In genomic region chr11:86668169-86668568, GRCm38 (mm10) we compare ENCODE assay signal across 17 mouse cellular contexts.
"Had no signal": no experiment of that assay in that cellular context is flagged by ENCODE, and none has a peak within 500 bp of the region (broad histone marks: within the 10 kb centered on the region; RNA-seq: fewer than 3 reads in every experiment).

No protein-coding gene starts in this region.

- H3K4me2 ChIP-seq: limb, embryonic 12.5 days; limb, embryonic 15.5 days; midbrain, embryonic 13.5 days; neural tube, embryonic 13.5 days had no signal

- ATAC-seq: intestine, postnatal 0 days; midbrain, embryonic 13.5 days; midbrain, embryonic 16.5 days had no signal

- H3K9me3 ChIP-seq: limb, embryonic 12.5 days; limb, embryonic 15.5 days; megakaryocyte, embryonic 14.5 days; midbrain, embryonic 10.5 days; midbrain, embryonic 13.5 days; neural tube, embryonic 13.5 days had no signal

- H3K27ac ChIP-seq: limb, embryonic 12.5 days; limb, embryonic 15.5 days; macrophage; midbrain, embryonic 10.5 days; midbrain, embryonic 13.5 days; neural tube, embryonic 13.5 days had no signal

- H3K4me1 ChIP-seq: limb, embryonic 12.5 days; limb, embryonic 15.5 days; midbrain, embryonic 13.5 days; neural tube, embryonic 13.5 days had no signal

- H3K9ac ChIP-seq: limb, embryonic 12.5 days; limb, embryonic 15.5 days; midbrain, embryonic 13.5 days; neural tube, embryonic 13.5 days had no signal

- DNase-seq: kidney, adult 2 months; kidney, postnatal 10 days; kidney, postnatal 4 days; left cerebral cortex, postnatal 4 days; lung, adult 2 months; thymus, adult 18-20 months; thymus, postnatal 36 days had no signal

- H3K4me3 ChIP-seq: limb, embryonic 12.5 days; limb, embryonic 15.5 days; megakaryocyte, embryonic 14.5 days; midbrain, embryonic 10.5 days; midbrain, embryonic 13.5 days; myocyte; neural tube, embryonic 13.5 days had no signal

- H3K27me3 ChIP-seq: limb, embryonic 12.5 days; limb, embryonic 15.5 days; megakaryocyte, embryonic 14.5 days; midbrain, embryonic 13.5 days; neural tube, embryonic 13.5 days had no signal
